Mouse (Mus musculus) testis, postnatal 14 days (tissue): Measurements from ENCODE around the gene 2510009E07Rik.

Experiments used
- DNase-seq: peaks from one replicate; pipeline ENCODE4 v3.0.0; 2021; ENCODE audit warnings: low spot score

The 2510009E07Rik gene

DNA sequence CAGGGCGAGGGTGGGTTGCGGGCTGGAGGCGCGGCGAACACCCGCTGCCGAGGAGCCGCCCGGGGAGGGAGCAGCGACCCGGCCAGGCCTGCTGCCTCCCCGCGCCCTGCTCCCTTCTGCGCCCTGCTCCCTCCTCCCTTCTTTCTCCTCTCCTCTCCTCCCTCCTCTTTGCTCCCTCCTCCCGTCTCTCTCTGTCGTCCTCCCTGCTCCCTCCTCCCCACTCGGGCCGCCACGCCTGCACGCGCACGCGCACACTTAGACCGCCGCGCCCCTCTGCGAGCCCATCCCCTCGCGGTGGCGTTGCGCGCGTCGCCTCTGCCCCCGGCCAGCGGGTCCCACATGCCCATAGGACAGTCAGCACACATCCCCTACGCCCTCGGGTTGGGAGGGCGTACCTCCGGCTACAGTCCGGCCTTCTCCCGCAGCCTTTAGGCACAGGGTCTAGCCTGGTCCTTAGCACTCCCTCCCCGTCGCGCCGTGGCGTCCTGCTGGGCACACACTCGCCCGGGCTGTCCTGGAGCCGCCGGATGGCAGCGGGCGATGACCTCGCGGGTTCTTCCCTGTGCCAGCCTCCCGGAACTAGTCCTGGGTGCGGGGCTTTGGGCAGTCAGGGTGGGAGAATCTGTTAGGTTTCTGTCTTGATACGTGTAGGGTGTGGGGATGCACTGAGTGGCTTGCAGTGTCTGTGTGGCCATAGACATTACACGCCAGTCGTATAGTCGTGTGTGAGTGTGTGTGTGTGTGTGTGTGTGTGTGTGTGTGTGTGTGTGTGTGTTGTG lies at the start of gene 2510009E07Rik:
TSS of gene 2510009E07Rik (minus strand) at position 203 of the 779 bp plus-strand sequence.
- DNase-seq, result peak; percentile 81

DNA sequence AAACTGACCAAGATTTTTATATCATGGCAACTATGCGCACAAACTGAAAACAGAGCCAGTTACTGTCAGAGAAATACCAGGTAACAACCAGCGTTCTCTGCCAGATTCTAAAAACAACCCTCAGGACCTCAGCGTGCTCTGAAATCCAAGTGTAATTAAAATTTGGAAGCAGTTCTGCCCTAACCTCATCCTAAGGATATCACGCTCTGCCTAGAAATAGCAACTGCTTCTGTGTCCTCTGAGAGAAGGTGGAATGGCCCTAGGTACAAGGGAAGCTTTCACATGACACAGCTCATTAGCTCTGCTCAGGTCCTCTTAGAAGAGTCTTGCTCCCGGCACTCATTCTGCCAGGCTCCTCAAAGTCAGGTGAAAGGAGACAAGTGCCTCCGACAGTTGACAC lies 48.9 kb upstream of the 2510009E07Rik start:
- DNase-seq, result no peak

- no peak for DNase-seq
These were observed 48.4 kb upstream of the 2510009E07Rik start for GRCm38 (mm10) chr16:21742898-21743297.

- DNase-seq, result no peak
These were observed 47.9 kb upstream of the 2510009E07Rik start for GRCm38 (mm10) chr16:21742191-21742870.

- no peak for DNase-seq
These were observed 47.1 kb upstream of the 2510009E07Rik start for GRCm38 (mm10) chr16:21741542-21741941.

DNA sequence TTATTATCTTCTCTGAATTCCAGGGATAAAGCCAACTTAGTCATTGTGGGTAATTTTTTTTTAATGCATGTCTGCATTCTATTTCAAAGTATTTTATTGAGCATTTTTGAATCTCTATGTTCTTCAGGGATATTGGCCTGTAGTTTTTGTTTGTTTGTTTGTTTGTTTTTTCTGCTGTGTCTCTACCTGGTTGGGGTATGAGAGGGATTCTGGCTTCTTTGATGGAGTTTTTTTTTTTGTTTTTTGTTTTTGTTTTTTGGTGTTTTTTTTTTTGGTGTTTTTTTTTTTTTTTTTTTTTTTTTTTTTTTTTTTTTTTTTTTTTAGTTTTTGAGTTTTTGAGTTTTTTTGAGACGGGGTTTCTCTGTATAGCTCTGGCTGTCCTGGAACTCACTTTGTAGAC lies 41.2 kb upstream of the 2510009E07Rik start:
- no peak for DNase-seq

GRCm38 (mm10) chr16:21727897-21728364 lies 33.5 kb upstream of the 2510009E07Rik start:
- DNase-seq, result peak; percentile 36

GRCm38 (mm10) chr16:21727421-21727820 lies 33.0 kb upstream of the 2510009E07Rik start:
- DNase-seq, result no peak

DNA sequence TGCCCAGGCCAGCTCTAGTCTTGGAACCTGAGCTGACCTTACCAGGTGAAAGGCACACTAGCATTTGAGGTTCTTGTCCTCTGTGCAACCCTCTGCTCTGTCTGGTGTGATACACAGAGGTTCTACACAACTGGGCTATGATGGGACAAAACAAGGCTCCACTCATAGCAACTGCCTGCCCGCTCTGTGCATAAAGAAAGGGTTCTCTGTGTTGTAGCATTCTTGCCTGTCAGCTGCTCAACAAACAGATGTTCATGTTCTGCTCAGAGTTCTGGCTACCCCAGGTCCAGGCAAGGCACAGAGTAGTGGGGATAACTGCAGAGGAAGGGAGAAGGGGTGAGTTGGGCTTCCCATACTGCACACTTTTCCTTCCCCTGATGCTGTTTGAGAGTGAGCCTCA lies 29.8 kb upstream of the 2510009E07Rik start:
- no peak for DNase-seq

GRCm38 (mm10) chr16:21719770-21720169 lies 25.3 kb upstream of the 2510009E07Rik start:
- DNase-seq, result no peak

GRCm38 (mm10) chr16:21714516-21714915 lies 20.1 kb upstream of the 2510009E07Rik start:
- DNase-seq, result no peak

- no peak for DNase-seq
These were observed 15.9 kb upstream of the 2510009E07Rik start for GRCm38 (mm10) chr16:21710321-21710720.

- DNase-seq, result no peak
These were observed 10.2 kb upstream of the 2510009E07Rik start for GRCm38 (mm10) chr16:21704691-21705090.

DNA sequence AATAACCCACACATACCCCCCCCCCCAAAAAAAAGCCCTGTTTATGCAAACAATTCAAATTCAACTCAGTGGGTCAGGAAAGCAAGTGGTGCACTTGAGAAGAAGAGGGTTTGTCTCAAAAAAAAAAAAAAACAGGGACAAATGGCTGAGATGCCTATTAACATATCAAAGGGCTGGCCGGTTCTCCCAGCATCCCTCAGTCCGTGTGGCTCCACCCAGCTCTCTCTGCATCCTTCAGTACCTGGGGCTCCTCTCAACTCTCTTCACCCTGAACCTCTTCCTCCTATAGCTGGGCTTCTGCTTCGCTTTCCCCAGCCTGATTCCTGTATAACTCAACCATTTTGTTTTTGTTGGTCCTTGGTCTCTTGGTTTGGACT lies 7.8 kb upstream of the 2510009E07Rik start:
- no peak for DNase-seq

GRCm38 (mm10) chr16:21701611-21702313 lies 7.3 kb upstream of the 2510009E07Rik start:
- DNase-seq, result no peak

- no peak for DNase-seq
These were observed 3.7 kb upstream of the 2510009E07Rik start for GRCm38 (mm10) chr16:21698136-21698535.

DNA sequence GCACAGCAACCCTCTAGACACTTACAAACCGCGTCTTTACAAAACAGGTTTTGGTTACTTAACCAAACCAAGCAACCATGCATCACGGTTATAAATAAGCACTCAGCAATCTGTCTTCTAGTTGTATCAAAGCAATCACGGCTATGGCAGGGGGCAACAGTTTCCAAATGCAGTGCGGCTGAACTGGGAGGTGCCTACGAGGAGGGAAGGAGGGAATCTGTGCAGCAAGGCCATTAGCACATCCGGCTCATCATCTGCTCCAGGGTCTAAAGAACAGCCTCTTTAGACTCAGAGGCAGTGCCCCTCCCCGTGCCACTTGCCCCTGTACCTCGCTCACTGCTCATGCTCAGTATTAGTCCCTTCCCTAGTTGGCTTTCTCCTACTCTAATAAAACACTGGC lies 2.5 kb upstream of the 2510009E07Rik start:
- no peak for DNase-seq

GRCm38 (mm10) chr16:21695242-21695578 lies 745 bp upstream of the 2510009E07Rik start:
- no peak for DNase-seq

DNA sequence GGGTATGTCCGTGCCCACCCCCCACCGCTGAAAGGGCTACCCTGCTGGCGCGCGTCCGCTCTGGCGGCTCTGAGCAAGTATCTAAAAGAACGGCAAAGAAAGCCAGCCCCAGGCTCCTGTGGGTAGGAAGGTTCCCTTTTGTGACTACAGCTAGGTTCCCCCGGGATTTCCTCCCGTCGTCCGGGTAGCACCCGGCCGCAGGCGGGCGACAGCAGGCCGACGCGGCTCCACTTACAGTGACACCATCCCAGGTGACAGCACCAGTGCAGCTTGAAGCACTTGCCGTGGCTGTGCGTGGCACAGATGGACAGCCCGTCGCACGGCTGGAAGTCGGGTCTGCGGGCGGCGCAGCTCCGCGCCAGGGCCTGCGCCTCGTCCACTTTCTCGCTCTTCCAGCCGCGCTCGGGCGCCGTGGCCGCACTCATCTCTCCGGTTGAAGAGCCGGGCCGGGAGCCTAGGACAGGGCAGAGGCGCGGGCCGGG lies 443 bp downstream of the 2510009E07Rik start:
- no peak for DNase-seq

- no peak for DNase-seq
These were observed 4.2 kb downstream of the 2510009E07Rik start for GRCm38 (mm10) chr16:21690216-21690755.

DNA sequence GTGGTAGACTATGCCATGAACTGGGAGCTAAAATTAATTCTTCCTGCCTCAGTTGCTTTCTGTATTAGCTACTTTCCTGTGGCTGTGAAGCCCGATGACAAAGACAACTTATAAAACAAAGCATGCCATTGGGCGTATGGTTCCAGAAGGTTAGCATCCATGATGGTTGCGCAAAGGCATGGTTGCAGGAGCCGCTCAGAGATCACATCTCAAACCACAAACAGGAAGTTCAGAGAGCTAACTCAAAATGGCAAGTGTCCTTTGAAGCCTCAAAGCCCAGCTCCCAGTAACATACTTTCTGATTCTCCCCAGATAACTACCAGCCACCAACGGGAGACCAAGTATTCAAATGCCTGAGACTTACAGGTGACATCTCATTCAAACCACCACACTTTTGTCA lies 5.3 kb downstream of the 2510009E07Rik start:
- DNase-seq, result no peak

DNA sequence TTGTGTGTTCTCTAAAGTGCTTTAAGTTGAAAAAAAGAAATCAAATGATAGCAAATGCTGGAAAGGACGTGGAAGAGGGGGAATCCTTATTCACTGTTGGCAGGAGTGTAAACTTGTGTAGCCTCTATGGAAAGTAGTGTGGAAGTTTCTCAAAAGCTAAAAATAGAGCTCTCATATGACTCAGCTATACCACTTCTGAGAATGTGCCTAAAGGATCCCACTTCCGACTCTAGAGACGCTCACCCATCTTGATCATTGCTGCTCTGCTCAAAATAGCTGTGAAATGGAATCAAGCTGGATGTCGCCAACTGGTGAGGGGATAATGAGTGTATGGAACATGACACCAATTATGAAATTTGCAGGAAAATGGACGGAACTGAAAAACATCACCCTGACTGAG lies 7.1 kb downstream of the 2510009E07Rik start:
- DNase-seq, result no peak
